Mouse (Mus musculus) T-helper 1 cell (primary cell): ENCODE data around the gene Fbxl12.
"Not testable (repeated sequence)": the region's sequence is repeated elsewhere in the genome, so short reads cannot be mapped to it uniquely, and the experiment has no call there.

Experiments used
- in situ Hi-C: fragments of 300-600 bp; cut with MboI, MseI; formaldehyde crosslinking; loops from one replicate; pipeline ENCODE4 v1.15.1; 2025; ENCODE audit warnings: high pct_unique_total_duplicates

Fbxl12 gene

DNA sequence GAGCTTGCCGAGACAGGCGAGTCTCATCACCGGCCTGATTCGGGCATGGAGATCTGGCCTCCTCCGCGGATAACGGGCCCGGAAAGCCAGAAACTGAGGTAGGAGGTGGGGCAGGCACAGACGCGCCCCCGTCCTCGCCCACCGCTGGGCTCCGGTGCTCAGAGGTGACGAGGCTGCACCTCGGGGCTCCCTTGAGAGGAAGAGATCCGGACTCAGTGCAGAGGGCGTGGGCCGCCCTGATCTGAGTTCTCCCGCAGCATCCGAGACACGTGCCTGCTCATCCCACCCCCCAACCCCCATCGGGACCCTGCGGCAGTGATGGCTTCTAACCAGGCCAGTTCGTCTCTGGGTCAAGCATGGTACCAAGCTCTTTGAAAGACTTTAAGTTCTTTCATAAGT is 7.7 kb upstream of the Fbxl12 start:
- in situ Hi-C loops, result no loop called here

DNA sequence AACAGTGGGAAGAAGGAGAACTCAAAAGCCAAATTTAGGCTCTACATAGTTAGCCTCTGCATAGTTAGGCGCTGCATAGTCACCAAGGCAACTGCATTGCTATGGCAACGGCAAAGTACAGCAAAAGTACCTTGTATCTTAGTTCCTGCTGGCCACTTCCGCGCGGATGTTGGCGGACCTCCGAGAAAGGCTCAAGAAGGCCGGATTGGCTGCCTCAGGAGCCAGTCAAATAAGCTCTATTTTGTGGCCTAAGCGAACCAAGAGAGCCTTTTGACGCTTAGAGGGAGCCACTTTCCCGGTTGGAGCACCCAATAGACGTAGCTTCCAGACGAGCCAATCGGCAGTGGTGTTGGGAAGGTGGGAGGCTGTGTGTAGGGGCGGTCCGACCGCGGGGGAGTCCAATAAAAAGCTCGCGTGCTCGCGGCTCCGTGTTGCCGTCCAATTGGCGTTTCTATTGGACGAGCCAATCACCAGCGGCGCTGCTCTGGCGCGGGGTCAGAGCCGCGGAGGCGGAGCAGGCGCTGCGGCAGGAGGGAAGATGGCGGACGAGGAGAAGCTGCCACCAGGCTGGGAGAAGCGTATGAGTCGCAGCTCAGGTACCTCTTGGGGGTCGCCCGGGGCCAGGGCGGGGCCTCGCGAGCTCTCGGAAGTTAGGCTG is 7.2 kb upstream of the Fbxl12 start, which contains the start of gene Pin1:
TSS of gene Pin1 (plus strand) at position 494 of the 658 bp plus-strand sequence.
- in situ Hi-C loops, result no loop called here

DNA sequence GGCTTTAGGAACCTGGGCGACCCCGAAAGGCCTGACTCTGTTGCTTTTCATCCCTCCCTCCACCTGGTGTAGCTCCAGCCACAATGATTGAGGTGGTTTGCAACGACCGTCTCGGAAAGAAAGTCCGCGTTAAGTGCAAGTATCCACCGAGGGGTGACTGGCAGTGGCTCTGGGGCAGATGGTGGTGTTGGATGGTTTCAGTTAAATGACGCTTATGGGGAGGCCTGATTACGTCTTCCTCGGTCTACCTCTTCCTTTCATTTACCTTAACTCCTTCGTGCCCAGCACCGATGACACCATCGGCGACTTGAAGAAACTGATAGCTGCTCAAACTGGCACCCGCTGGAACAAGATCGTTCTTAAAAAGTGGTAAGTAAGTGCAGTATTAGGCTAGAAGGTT is 554 bp upstream of the Fbxl12 start:
- in situ Hi-C loops, result no loop called here

DNA sequence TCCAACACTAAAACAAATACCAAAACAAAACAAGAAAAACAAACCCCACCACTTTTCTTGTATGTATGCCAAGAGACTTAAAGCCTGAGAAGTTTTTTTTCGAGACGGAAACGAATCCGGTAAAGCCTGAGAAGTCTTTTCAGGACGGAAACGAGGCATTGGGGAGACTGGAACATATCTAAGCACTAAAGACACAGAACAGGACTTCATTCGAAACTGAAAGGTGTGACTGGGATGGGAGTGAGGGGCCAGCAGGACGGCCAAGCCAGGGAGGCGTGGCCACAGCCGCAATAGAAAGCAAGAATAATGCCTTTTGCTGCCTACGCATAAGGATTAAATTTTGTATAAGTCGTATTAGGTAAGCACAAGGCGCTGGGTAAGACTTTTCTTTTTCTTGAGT is 786 bp downstream of the Fbxl12 start:
- in situ Hi-C loops, result no loop called here

DNA sequence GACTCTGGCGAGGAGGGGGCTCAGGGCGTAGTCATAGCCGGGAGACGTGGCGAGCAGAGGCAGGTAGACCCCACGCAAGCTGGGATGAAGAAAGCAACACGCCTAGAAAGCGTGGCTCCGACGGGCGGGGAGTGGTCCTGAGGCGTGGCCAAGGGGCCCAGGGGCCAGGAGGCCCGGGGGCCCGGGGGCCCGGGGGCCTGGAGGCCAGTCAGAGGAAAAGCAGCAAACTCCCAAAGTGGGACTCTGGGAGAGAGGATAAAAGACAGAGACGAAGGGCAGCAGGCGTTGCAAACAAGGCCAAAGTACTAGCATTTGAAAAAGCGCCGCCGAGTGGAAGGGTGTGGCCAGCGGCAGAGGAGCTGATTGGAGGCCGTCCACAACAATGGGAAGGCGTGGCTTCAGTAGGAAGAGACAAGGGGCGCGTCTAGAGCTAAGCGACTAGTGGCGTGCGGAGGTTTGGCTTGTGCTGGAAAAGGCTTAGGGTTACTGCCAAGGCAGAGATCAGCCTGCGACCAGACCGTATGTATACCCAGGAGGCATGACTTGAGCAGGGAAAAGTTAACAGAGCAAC is 1.6 kb downstream of the Fbxl12 start:
- in situ Hi-C loops, result no loop called here

DNA sequence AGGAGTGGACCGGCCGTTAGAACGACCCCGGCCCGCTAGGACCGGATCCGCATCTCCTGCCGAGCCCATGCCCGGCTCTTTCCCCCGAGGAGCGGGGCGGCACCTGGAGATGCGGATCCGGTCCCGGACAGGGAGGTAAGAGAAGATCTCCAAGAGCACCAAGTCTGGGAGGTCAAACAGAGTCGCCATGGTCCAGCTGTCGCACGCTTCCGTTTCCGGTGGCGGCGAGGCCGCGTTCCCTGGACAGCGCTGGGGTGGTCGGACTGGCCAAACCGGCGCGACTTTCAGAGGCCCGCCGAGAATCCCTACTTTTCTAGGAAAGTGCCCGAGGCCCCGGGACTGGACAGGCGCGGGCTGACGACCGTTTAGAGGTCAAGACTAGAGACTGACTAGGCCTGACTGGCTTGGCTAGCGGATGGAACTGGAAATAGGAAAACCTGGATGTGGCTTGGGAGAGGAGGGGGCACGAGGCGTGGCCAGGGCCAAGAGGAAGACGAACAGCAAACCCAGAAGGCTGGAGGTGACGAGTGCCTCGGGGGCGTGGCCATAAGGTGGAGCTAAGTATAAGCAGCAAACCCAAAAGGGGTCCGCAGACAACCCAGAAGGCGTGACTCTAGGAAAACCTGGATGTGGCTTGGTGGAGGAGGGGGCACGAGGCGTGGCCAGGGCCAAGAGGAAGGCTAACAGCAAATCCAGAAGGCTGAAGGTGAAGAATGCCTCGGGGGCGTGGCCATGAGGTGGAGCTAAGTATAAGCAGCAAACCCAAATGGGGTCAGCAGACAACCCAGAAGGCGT is 2.3 kb downstream of the Fbxl12 start, which contains the start of gene Ubl5:
TSS of gene Ubl5 (plus strand) at position 778 of the 795 bp plus-strand sequence.
- in situ Hi-C loops, result no loop called here

DNA sequence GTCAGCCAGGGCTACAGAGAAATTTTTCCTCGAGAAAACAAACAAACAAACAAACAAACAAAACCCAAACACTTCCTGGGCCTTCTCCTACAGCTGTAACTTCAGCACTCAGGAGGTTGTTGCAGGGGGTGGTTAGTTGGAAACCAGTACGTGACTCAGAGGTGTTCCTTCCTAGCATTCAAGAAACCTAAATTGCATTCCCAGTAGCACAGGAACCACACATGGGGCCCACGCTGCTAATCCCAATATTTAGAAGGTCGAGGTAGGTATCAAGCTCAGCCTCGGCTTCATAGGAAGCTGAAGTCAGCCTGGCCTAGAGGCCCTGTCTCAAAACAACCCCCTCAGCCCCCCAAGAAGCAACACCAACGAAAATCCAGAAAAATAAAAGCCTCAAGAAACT is 3.1 kb downstream of the Fbxl12 start:
- in situ Hi-C loops, result no loop called here

DNA sequence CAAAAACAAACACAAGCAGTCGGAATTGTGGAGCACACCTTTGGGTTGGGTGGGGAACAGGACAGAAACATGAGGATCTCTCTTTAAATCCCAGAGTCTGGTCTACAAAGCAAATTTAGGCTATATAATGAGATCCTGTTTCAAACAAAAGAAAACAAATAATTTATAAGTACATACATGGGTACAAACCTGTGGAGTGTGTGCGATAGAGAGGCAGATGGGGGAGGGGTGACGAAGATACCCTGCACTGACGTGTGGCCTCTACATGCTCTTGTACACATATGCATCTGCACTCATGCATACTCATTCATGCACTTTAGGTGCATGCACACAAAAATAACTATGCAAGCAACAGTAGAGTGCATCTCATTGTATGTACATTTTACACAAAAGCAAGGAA is 5.1 kb downstream of the Fbxl12 start:
- in situ Hi-C loops, result no loop called here

DNA sequence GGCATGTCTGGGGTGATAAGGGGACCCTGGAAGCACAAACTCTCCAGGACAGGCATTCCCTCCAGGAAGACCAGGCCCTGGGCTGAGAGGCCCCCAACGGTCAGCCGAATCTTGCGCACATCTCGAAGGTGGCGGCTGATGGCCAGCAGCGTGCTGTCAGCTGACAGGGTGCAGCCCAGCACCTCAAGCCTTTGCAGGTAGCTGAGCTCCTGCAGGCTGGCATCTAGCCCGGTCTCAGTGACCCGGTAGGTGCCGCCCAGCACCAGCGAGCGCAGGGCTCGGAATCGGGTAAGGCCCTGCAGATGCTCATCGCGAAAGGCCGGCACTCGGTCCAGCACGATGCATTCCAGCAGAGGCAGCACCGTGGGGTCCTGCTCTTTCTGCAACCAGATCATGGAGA is 6.0 kb downstream of the Fbxl12 start:
- in situ Hi-C loops, result no loop called here

DNA sequence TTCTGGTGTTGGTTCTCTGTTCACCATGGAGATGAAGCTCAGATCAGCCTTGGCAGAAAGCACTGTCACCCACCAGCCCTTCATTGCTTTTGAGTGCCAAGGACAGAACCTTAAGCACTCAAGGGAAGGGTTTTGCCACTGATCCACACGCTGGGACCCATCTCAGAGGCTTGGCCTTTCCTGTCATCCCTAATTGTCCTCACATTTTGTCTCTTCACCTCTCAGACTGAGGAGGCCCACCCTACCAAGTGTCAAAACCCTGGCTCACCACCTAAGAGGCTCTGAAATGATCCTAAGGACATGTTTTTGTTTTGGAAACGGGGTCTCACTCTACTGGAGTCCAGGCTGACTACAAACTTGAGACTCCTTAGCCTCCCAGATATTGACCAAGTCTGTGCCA is 7.8 kb downstream of the Fbxl12 start:
- in situ Hi-C loops, result no loop called here

DNA sequence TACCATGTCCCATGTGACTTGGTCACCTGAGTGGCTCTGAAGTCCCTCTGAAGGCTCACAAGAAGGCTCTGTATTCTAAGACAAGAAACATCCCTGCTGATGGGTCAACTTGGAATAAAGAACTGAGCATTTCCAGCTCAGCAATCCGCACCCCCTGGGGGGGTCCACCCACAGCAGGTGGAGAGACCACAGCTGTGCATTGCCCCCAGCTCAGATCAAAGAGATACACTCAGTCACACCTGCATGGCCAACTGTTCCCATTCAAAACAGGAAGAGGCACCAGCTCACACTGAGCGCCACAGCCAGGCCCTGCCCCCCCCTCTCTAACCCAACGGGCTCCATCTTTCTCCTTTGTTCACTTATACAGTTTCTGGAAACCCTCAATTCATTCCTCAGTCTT is 8.3 kb downstream of the Fbxl12 start:
- in situ Hi-C loops, result no loop called here

DNA sequence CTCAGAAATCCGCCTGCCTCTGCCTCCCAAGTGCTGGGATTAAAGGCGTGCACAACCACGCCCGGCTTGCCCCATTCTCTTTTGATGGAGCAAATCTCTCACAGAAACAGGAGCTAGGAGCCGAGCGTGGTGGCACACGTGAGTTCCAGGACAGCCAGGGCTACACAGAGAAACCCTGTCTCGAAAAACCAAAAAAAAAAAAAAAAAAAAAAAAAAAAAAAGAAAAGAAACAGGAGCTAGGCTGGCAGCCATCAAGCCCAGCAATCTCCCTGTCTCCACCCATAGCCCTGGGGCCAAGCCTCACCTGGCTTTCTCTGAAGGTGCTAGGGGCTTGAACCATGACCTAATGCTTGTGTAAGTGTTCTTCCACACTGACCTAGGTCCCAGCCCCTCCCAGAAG is 8.9 kb downstream of the Fbxl12 start:
- in situ Hi-C loops, result not testable (repeated sequence)

DNA sequence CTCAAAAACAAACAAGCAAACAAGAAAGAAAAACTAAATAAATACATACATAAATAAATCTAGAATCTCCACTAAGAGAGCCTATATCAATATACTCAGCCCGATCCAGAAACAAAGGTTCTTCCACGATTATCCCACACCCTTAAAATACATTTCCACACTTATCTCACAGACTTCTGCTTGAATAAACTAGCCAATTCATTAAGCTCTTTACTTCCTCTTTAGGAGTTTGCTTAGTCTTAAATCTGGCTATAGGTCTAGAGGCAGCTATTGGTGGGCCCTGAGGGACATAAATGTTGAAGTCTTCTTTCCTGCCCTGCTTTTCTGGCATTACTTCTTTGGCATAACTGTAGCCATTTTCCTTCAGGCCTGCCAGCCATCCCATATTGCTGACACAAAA is 13.2 kb downstream of the Fbxl12 start:
- in situ Hi-C loops, result no loop called here

DNA sequence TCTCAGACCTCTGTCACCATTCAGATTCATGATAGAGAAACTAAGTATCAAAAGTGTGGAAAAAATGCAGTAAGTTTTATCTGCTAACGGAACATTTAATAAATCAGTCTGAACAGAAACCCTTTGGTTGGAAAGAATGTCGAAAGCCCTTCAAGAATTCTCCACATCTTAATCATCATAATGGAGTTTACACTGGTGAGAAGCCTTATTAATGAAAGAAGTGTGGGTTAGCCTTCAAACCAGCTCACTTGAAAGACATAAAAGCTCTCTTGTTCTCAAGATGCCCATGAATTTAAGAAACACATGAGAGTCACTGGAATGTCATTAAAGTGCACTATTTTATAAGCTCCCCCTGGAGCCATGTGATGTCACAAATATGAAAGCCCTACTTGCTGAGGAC is 27.9 kb downstream of the Fbxl12 start:
- in situ Hi-C loops, result no loop called here

DNA sequence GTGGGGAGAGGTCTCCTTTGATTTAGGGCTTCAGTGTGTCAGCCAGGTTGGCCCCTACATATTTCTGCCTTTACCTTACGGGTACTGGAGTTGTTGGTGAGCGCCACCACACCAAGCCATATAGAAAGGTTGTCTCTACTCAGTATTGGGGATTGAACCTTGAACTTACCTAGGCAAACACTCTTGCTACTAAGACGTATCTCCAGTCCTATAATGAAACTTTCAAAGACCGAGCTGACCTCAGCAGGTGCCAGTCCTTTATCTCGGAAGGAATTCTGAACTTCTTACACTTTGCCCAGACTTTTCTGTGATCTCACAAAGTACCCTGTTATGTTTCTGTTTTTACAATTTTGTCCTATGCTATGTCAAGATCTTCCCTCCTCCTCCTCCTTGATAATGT is 32.6 kb downstream of the Fbxl12 start:
- in situ Hi-C loops, result no loop called here

DNA sequence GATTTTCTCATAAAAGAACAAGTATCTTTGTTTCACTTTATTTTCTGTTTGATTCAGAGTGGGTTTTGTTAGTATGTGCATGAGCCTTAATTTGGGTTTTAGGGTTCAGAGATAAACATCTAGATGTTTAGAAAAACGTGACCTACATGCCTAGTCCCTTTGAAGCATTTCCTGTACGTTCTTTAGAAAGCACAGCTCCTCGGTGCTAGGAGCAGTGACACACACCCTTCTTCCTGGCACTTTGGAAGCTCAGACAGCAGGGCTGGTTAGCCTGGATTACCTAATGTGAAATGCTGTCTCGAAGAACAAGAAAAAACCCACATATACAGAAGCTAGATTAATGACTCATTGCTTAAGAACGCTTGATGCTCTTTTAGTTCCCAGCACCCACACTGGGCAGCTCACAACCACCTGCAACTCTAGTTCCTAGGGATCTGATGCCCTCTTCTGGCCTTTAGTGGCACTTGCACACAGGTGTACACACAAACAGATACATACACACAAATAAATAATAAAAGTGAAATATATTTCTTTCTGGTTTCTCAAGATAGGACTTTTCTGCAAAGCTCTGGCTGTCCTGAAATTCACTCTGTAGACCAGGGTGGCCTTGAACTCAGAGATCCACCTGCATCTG is 34.6 kb downstream of the Fbxl12 start:
- in situ Hi-C loops, result no loop called here

DNA sequence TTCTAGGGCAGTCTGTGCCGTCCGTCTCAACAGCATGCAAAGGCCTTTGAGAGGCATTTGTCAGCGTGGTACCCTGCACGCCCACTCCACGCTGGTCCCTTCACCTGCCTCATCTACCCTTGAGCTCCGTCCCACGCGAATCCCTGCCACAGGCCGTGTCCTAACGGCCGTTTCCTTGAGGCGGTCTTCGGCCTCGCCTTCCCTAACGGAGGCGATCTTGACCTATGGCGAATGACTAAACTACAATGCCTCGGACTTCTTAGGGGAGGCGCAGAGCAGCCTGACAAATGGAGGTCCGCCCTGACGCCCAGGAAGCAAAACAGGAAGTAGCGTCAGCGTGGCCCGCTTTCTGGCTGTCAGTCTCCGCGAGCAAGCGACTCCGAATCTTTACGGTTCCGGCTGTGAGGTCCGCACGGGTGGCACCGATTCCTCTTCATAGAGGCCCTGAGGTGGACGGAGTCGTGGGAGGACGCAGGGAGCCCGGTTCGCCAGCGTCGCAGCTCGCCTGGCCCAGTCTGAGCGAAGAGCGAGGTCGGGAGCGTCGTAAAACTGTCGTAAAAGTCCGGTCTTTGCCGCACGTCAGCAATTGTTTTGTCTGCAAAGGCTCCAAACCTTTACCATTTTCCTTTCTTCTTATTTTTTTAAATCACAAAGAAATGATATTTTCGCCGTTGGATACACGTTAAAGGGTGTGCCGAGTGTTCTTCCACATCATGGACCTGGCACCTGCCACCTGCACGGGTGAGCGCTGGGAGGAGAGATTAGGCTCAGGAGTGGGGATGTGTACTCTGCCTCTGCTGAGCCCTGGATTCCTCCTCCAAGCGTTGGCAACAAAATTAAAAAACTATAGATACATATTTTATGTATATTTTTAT is 37.2 kb downstream of the Fbxl12 start:
- in situ Hi-C loops, result no loop called here

DNA sequence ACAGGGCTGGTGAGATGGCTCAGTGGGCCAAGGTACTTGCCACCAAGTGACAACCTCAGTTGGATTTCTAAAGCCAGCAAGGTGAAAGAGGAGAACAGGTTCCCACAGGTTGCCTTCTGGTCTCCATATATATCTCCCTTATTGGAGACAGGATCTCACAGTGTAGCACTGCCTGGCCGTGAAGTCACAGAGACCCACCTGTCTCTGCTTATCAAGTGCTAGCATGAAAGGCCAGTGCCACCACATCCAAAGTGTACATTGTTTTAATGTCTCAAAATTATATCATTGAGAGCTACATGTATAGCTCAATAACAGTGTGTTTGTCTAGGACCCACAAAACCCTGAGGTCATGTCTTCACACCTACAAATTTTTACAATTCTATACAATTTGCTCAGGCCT is 38.3 kb downstream of the Fbxl12 start:
- in situ Hi-C loops, result no loop called here

DNA sequence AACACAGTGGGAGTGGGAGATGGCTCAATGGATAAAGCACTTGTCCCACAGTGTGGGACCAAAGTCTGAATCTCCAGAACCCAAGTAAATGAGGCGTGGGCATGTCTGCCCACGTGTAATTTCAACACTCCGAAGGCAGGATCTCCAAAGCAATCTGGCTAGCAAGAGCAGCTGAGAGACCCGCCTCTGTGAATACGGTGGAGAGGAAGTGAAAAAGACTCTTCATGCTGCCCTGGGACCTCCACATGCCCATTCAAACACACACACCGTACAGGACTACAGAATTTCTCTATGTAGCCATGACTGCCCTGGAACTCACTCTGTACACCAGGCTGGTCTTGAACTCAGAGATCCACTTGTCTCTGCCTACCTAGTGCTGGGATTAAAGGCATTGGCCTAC is 43.3 kb downstream of the Fbxl12 start:
- in situ Hi-C loops, result no loop called here

DNA sequence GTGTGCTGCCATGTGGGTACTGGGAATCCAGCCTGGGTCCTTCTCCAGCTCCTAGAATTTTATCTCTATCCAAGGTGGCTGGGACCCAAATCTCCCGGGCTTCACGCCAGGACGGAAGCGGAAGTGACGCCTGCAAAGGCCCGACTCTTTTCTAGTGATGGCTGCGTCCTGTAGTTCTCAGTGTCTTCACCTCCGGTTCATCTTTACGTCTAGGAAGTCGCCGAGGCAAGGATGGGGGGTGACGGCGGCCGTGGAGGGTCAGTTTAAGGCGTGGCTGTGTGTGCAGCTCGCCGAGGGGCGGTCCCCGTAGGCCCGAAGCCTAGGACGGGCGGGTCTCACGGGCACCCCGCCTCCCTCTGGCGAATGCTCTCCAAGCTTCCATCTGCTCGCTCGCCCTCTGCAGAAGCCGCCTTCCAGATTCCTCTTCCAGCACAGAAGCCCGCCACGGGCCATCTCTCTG is 63.4 kb downstream of the Fbxl12 start, which contains the start of gene Zfp846:
TSS of gene Zfp846 (plus strand) at position 117 of the 460 bp plus-strand sequence.
- in situ Hi-C loops, result loop anchor here (10.0 kb wide), 1 partner anchor 636 kb away; no protein-coding TSS in a partner anchor

DNA sequence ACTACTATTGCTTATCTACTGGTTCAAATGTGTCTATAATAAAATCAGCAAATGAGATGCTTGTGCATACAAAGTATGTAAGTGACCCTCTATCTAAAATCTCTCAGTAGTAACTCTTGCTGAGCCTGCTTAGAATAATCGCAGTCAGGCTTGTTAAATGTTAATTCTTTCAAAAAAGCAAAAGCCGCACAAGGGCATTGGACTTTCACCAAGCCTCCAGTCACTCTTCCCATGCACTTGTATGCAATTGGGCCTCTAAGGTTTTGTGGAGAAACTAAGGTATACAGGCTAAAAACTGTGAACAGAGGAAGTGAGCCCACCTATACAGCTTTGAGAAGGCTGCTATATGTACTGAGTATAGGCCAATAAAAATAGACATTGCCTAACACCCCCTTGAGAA is 68.0 kb downstream of the Fbxl12 start:
- in situ Hi-C loops, result no loop called here
